Mouse (Mus musculus): ENCODE measurements around the gene Tmem141.

The Tmem141 gene

DNA sequence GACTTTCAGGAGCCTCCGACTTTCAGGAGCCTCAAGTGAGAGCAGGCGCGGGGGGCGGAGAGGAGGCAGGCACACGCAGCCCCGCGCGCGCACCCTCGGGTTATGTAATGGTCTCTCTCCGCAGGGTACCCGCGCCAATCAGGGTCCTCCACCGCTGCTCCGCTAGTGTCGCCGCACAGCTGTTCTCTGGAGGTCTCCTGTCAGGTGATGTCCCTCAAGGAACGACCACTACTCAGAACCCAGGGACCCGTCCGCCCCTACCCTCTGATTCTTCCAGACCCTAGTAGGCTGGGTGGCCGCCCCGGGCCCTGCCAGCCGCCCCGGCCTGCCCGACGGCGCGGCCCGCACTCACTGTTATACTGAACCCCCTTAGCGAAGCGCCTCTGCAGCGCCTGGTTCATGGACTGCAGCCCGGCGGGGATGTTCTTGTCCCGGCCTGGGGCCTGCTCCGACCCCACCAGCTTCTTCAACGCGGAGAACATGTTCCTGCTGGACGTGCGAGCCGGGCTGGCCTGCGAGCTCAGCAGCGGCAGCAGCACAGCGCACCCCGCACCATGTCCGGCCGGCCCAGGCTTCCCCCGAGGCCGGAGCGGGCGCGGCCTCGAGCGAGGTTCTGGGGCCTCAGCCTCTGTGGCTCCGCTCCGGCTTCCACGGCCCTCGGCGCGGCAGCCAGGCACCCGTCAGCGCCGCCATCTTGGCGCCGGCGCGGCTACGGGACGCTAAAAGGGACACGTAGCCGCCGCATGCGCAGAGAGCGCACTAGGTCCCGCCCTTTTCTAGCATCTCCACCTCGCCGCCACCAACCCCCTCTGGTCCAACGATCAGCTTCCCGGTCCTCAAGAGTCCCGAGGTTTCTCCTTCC is 13.8 kb downstream of the Tmem141 start, which contains the start of gene Rabl6:
Rabl6 (minus strand) TSS at position 761 of the 862 bp plus-strand sequence.
- peak; percentile 70 to 88 for DNase-seq (ENCODE audit: low spot score in 2 of 2)

DNA sequence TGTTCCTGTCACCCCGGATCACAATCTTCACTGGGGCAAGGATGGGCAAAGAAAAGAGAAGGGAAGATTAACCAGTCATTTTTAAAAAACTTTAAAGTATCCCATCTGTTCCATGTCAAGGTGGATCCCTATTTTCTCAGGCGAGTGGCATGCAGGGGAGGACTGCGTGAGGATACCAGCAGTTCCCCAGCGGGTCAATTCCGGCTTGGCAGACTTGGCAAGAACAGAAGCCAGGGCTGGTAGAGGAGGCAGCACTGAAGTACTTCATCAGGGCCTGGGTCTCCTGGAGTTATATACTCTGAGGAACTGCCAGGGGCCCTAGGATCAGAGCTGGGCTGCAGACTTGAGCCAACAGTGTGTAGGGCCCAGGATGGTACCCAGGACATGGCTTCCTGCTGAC is 19.3 kb downstream of the Tmem141 start:
- DNase-seq (ENCODE audit: low spot score in 2 of 2), result no peak

DNA sequence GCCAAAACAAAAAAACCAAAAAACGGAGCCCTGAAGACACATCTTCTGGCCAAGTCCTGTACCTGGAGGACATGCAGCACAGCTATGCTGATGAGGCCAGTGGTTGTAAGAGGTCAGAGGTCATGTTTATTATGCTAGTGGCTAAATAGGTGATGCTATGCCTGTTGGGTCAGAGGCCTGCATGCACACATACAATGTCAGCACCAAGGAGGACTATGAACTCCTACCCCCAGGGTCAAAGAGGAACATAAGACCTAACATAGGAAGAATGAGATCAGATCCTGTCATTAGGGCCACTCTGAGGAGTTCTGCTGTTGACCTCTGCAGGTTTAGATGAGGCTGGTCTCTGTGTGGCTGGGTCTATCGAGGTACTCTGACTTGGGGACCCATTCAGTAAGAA is 21.8 kb downstream of the Tmem141 start:
- DNase-seq (ENCODE audit: low spot score in 2 of 2), result no peak

- DNase-seq (ENCODE audit: low spot score in 2 of 2), result no peak
Measured at GRCm38 (mm10) chr2:25598749-25599148, 23.1 kb downstream of the Tmem141 start.

DNA sequence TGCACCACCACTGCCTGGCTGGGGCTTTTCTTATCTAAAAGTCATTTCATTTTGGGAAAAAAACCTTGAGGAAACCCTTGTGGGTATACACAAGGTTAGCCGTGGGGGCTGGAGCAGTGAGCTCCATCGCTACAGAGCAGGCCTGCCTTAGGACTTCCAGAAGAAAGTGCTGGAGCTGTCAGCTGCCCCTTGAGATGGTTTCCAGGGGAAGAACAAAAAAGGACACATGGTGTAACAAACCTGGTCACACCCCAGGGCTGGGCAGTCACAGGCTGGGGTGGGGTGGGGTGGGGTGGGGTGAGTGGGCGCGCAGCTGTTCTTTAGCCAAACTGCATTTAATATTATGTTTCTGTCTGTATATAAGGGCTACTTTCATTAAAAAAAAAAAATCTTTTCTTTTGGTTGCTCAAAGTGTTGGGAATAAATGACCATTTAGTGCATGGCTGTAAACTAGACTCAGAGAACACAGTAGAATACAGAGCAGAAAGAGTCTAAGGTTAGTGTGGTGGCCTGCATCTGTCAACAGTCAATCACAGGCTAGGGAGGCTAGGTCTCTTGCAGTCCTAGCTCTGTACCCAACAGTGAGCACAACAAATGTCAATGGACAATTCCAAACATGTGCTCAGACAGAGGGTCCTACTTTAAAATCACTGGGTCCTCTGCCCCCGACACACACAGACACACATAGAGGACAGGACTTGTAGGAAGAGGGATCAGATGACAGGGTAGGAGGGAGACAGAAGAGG is 24.9 kb downstream of the Tmem141 start:
- no peak for DNase-seq (ENCODE audit: low spot score in 2 of 2)

GRCm38 (mm10) chr2:25591863-25592262 is 29.9 kb downstream of the Tmem141 start:
- DNase-seq (ENCODE audit: low spot score in 2 of 2), result no peak

DNA sequence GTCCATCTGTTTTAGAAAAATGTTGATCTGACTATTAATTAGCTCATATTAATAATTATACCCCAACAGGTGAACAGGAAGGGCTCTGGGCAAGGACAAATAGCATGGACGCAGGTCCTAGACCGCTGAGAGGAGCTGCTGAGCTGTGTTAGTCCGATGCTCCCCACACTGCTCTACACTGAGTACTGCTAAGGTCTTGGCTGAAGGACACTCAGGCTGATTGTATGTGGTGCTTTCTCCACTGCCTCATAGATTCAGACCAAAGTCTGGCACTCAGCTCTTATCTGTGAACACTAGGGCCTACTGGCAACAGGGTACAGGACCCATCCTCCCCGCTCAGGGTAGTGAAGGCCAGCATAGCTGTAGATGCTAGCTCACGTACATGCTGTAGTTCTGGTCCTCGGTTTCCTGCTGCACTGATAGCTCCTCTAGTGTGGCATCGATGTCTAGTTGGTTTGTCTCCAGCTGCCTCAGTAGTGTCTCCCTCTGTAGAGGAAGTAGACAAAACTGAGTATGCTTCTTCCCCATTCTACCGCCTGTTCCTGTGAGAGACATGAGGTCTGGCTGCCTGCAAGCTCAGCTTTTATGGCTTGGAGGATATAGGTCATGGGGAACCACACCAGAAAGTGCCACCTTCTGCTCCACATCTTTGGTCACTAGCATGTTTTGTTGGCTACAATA is 33.4 kb downstream of the Tmem141 start:
- DNase-seq (ENCODE audit: low spot score in 2 of 2), result no peak

- no peak for DNase-seq (ENCODE audit: low spot score in 2 of 2)
Measured at GRCm38 (mm10) chr2:25587290-25587689, 34.5 kb downstream of the Tmem141 start.

DNA sequence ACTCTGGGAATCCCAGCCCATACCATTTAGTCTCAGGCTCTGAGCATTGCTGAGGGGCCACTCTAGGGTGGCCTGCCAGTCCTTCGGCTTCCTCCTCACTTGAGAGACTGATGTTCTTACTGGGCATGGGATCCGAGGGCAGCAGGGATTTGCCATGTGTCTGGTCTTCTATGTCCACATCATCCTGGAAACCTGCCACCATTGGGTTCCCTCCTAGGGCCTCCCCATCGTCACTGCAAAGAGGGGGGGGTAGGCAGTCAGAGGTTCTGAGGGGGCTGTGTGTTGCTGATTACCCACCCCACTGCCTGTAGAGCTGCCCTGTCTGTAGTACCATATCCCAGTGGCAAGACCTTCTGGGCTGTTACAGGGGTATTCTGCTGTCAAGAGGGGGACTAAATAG is 36.2 kb downstream of the Tmem141 start:
- no peak for DNase-seq (ENCODE audit: low spot score in 2 of 2)

GRCm38 (mm10) chr2:25584856-25585255 is 36.9 kb downstream of the Tmem141 start:
- no peak for DNase-seq (ENCODE audit: low spot score in 2 of 2)

DNA sequence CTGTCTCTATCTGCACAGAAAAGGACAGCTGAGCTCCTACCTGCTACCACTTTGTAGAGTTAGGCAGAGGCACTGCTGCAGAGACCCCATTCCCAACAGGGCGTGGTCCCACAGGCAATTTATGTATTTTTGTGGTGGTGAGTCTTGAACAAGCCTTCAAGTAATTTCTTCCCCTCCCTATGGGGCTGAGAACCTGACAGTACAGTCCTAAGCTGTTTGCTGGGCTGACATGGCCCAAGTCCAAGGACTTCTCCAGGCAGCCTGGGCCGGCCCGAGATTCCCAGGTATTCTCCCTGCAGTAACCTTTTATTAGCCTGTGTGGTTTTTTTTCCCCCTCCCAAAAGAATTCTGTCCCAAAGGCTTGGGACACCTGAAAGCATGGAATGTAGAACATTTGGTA is 37.7 kb downstream of the Tmem141 start:
- DNase-seq (ENCODE audit: low spot score in 2 of 2), result no peak

DNA sequence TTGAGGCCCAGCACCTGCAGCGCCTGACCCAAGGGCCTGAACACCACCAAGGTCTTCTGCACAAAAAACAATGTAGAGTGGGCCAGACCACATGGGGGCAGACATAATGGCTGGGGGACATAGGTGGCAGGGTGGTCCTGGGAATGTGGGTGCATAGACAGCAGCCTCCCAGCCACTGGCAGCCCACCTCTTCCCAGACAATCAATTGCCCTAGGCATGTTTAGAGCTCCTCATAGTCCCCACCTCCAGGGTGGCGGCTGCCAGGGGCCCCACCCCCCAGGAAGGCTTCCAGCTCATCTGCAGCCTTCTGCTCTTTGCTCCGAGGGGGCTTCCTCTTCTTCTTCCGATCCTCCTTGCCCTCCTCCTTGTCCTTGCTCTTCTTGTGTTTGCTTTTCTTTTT is 38.2 kb downstream of the Tmem141 start:
- no peak for DNase-seq (ENCODE audit: low spot score in 2 of 2)

GRCm38 (mm10) chr2:25583120-25583481 is 38.7 kb downstream of the Tmem141 start:
- no peak for DNase-seq (ENCODE audit: low spot score in 2 of 2)

- DNase-seq (ENCODE audit: low spot score in 2 of 2), result peak in 1 of 2 experiments; percentile 54
Measured at GRCm38 (mm10) chr2:25582466-25583119, 39.2 kb downstream of the Tmem141 start.

DNA sequence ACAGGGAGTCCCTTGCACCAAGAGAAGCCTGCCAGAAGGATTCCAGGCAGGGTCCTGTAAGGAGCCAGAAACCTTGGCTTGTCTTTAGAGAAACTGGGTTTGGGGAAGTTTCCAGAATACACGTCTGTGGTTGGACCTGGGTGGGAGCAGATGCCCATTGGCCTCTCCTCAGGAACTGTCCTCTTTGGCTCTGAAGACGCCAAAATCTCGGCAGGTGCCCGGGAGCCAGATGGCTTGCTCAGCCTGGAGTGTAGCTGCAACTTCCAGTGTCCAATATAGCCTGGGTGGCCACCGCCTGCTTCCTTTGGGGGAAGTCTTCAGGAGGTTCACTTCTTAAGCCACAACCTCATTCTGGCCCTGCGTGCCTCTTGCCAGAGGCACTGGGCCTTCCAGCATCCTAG is 39.9 kb downstream of the Tmem141 start:
- DNase-seq (ENCODE audit: low spot score in 2 of 2), result peak in 1 of 2 experiments; percentile 73

- peak in 1 of 2 experiments; percentile 73 for DNase-seq (ENCODE audit: low spot score in 2 of 2)
Measured at GRCm38 (mm10) chr2:25581294-25581864, 40.4 kb downstream of the Tmem141 start, which contains the start of gene Ajm1. TSS of gene Ajm1 (minus strand) at chr2:25581757.

DNA sequence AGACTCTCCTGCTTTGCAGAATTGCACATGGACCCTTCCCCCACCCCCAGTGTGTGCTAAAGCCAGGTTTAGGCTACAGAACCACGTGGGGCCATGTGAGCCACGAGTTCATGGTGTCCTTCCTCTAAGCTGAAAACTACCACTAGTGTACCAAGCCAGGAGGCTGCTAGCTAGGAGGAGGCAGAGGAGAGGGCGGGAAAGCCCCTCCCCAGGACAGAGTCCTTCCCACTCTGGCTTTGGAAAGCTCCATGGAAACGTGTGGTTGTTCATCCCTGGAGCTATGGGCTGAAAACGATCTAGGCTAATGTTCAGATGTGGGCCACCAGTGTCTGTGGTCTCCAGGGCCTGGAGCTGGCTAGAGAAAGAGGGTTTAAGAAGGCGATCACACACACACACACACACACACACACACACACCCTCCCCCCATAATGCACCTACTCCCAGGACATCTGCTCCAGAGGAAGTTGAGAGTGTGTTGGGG is 41.1 kb downstream of the Tmem141 start:
- no peak for DNase-seq (ENCODE audit: low spot score in 2 of 2)

GRCm38 (mm10) chr2:25579737-25580460 is 41.9 kb downstream of the Tmem141 start:
- DNase-seq (ENCODE audit: low spot score in 2 of 2), result peak in 1 of 2 experiments; percentile 64

DNA sequence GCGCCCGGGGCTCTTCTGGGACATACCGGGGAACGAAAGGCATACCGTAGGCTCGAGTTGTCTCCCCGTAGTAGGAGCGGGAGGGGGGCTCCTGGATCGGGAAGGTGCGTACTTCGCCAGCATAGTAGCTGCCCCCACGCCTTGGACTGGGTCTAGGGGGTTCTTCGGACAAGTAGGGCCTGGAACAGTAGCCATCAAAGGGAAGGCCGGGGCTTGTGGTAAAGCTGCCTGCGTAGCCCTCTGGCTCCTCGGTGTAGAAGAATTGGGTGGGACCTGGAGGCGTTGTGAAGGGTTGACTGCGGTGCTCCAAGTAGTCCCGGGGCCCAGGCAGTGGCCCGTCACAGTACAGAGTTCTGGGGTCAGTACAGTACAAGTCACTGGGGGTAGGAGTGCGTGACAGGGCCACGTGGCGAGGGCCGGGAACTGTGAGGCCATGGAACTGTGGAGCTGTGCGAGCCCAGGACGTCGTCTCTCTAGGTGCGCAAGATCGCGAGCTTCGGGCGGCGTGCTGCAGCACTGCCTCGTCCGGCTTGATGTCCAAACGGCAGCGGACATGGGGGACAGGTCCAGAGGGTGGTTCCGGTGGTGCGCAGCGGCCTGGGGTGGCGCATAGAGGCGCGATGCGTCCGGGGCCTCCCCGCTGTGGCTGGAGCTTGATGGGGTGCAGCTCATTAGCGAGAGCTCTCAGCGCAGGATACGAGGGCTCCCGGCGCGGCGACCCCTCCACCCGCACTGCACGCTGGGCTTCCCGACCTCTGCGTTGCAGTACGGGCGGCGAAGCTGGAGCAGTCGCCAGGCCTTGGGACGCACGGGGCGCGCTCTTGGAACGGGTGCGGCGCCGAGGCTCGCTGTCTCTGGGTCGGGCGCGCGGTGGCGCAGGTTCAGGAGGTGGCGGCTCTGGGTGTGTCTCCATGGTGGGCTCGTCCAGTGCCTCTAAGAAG is 42.7 kb downstream of the Tmem141 start:
- DNase-seq (ENCODE audit: low spot score in 2 of 2), result peak in 1 of 2 experiments; percentile 28

Data from cerebellum, postnatal 4 days (tissue).